Mouse (Mus musculus): ENCODE measurements around the gene Trpc2.

GRCm38 (mm10) chr7:102116579-102117331 is 33.8 kb downstream of the Trpc2 start, which contains the start of gene Chrna10:
- TF ChIP-seq CTCF (IDR thresholded peaks at IDR 0.05; ENCODE audit: low read depth) (no peak), EP300 (IDR thresholded peaks at IDR 0.05; ENCODE audit: low read depth) (no peak)
